Mouse (Mus musculus) bone marrow macrophage, adult 2 months (primary cell): ENCODE results near the gene Mbd5.

ENCODE experiments used
- CTCF ChIP-seq: IDR thresholded peaks from 2 replicates; pipeline ENCODE4 v1.5.1; 2012; ENCODE audit warnings: low read depth, mild to moderate bottlenecking, low read length, moderate library complexity
- POLR2A ChIP-seq: IDR thresholded peaks from 2 replicates; pipeline ENCODE4 v1.6.1; 2012; ENCODE audit warnings: mild to moderate bottlenecking, low read depth, low read length, borderline replicate concordance

DNA sequence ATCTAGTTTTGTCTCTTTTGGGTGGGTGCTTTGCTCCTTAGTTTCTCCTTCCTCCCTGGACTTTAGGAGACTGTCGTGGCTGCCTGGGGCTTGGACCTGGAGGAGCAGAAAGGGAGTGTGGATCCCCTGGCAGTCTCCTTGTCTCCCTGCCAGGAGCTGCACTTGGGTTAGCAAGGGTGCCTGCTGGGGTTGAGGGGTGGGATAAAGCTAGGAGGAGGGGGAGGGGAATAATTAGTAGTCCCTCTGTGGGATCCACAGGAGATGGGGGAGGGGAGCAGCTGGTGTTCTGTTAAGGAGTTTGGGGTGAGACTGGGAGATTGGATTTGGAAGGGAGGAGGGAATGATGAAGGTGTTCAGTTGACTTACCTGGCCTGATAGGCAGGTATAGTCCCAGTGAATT, 337.7 kb downstream of the Mbd5 start:
- TF ChIP-seq CTCF (no peak), POLR2A (no peak)
